Mouse (Mus musculus): ENCODE results near the gene Frmd8. TPM values are rescaled to one million over a fixed set of nuclear protein-coding genes. Genes with fewer than 3 reads are reported as not detected.

The Frmd8 gene
- 25.3 and 28.1 TPM in 2 replicates for polyA plus RNA-seq (2012; rRNA removed)

DNA sequence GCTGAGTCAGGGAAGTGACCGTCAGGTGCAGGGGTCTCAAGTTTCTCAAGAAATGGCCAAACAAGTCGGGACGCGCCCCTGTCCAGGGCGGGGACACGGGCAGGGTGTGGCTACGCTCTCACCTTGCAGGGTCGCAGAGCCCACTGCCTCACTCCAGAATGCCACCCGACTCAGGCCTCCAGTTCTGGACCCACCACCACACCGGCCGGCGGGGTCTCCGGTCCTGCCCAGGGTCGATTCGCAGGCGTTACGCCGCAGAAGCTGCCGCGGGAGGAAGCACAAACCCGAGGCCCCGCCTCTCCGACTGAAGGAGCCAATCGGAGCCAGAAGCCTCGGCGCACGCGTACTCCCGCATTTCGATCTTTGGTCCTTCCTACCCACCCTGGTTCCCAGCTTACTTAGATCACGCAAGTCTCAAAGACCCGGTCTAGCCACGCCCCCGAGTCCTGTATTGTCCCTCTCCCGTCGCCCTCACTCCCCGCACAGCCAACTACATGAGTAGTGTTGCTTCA lies at the start of gene Frmd8:
TSS of gene Frmd8 (minus strand) at position 306 of the 512 bp plus-strand sequence.
- no peaks in the 10 kb centered on the region for H3K27me3 ChIP-seq (ENCODE audit: control insufficient read depth, insufficient read depth, low read length)
- peaks cover 19% of the 10 kb centered on the region for H3K4me1 ChIP-seq (ENCODE audit: control insufficient read depth, insufficient read depth, low read length)
- H3K36me3 ChIP-seq (ENCODE audit: control insufficient read depth, insufficient read depth, low read length) = no peaks in the 10 kb centered on the region
- peak within 1 kb of the TSS; percentile 95 for H3K4me3 ChIP-seq (ENCODE audit: control insufficient read depth, low read depth, low read length)
- peak within 1 kb of the TSS; percentile 78 for H3K27ac ChIP-seq (ENCODE audit: control insufficient read depth, insufficient read depth, low read depth, low read length)
- TF ChIP-seq CTCF (IDR thresholded peaks at IDR 0.05; ENCODE audit: control insufficient read depth, insufficient read depth, insufficient replicate concordance, low read depth, low read length) (no peak), POLR2A (IDR thresholded peaks at IDR 0.05; ENCODE audit: control insufficient read depth, low read depth, low read length) (peak; percentile 84)

DNA sequence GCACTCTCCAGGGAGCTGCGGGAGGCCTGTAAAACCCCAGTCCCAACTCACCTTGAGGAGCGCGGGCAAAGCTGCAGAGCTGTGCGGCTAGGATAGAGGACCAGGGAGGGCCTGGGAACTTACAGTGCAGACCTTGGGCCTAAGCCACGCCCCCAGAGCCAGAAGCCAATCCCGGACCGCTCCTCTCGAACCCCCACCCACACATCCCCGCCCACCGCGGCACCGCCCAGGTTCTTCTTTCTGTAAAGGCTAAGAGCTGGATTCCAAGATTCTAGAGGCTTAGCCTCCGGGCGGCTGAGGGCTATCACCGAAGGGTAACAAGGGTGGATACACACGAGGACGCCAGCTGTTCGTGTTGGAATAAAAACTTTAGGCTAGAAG lies 49.6 kb upstream of the Frmd8 start, which contains the start of gene Cdc42ep2:
TSS of gene Cdc42ep2 (minus strand) at position 104 of the 381 bp plus-strand sequence.
- H3K4me3 ChIP-seq (ENCODE audit: control insufficient read depth, low read depth, low read length) = peak within 1 kb of the TSS; percentile 83
- TF ChIP-seq CTCF (IDR thresholded peaks at IDR 0.05; ENCODE audit: control insufficient read depth, insufficient read depth, insufficient replicate concordance, low read depth, low read length) (no peak), POLR2A (IDR thresholded peaks at IDR 0.05; ENCODE audit: control insufficient read depth, low read depth, low read length) (peak; percentile 53; the same call in 1 of the 2 replicates)
- H3K36me3 ChIP-seq (ENCODE audit: control insufficient read depth, insufficient read depth, low read length) = no peaks in the 10 kb centered on the region
- no peaks in the 10 kb centered on the region for H3K27me3 ChIP-seq (ENCODE audit: control insufficient read depth, insufficient read depth, low read length)
- H3K27ac ChIP-seq (ENCODE audit: control insufficient read depth, insufficient read depth, low read depth, low read length) = peak within 1 kb of the TSS; percentile 60
- H3K4me1 ChIP-seq (ENCODE audit: control insufficient read depth, insufficient read depth, low read length) = peaks cover 14% of the 10 kb centered on the region

DNA sequence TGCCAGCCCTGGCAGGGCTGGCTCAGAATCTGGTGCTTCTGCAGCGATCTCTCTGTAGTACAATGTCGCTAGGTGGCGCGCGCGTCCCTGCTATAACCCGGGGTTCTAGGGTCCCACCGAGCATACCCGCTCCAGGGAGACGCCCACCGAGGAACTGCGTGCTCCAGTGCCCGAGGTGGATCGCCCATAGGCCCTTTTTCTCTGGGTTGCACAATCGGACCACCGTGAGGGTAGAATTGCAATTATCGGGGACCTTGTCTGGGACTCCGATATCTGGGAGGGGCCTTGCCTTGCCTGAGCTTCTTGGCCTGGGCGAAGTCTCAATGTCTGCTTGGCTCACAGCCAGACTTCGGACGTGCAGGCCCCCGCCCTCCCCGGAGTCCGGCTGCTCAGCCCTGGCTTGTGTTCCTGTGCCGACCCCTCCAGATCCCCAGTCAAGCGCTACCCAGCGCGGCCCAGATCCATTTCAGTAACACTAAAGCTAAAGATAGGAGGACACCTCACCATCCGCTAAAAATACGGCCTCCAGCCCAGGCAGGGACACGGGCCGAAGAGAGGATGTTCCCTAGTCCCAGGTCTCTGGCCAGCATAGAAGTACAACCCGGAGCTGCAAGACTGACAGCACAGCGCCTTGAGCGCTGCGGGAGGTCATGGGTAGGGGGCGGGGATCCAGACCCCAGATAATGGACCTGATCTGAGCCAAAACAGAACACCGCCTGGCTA lies 49.1 kb upstream of the Frmd8 start:
- Histone ChIP-seq H3K4me3 (ENCODE audit: control insufficient read depth, low read depth, low read length) (peak overlapping the region; percentile 83), H3K27ac (ENCODE audit: control insufficient read depth, insufficient read depth, low read depth, low read length) (no peak overlapping the region; the same call in none of the 2 replicates), H3K27me3 (ENCODE audit: control insufficient read depth, insufficient read depth, low read length) (no peaks in the 10 kb centered on the region), H3K4me1 (ENCODE audit: control insufficient read depth, insufficient read depth, low read length) (peaks cover 14% of the 10 kb centered on the region), H3K36me3 (ENCODE audit: control insufficient read depth, insufficient read depth, low read length) (no peaks in the 10 kb centered on the region)
- TF ChIP-seq POLR2A (IDR thresholded peaks at IDR 0.05; ENCODE audit: control insufficient read depth, low read depth, low read length) = no peak
- TF ChIP-seq CTCF (IDR thresholded peaks at IDR 0.05; ENCODE audit: control insufficient read depth, insufficient read depth, insufficient replicate concordance, low read depth, low read length) = peak; percentile 70; the same call in 1 of the 2 replicates

DNA sequence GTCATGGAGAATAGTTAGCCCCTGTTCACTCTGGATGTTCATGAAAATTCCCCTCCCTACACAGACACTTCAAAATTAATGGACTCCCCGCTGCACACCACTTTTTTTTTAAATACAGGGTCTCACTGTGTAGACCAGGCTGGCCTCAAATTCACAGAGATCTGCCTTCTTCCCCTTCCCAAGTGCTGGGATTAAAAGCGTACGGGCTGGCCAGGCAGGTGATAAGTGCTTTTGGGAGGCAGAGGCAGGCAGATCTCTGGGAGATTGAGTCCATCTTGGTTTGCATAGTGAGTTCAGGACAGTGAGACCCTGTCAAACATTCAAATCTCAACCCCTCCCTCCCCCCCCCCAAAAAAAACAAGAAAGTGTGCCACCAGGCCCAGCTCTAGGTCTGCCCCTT lies 47.9 kb upstream of the Frmd8 start:
- TF ChIP-seq POLR2A (IDR thresholded peaks at IDR 0.05; ENCODE audit: control insufficient read depth, low read depth, low read length) (no peak), CTCF (IDR thresholded peaks at IDR 0.05; ENCODE audit: control insufficient read depth, insufficient read depth, insufficient replicate concordance, low read depth, low read length) (no peak)
- H3K4me1 ChIP-seq (ENCODE audit: control insufficient read depth, insufficient read depth, low read length) = peaks cover 14% of the 10 kb centered on the region
- no peaks in the 10 kb centered on the region for H3K27me3 ChIP-seq (ENCODE audit: control insufficient read depth, insufficient read depth, low read length)
- H3K4me3 ChIP-seq (ENCODE audit: control insufficient read depth, low read depth, low read length) = no peak overlapping the region
- no peaks in the 10 kb centered on the region for H3K36me3 ChIP-seq (ENCODE audit: control insufficient read depth, insufficient read depth, low read length)
- no peak overlapping the region for H3K27ac ChIP-seq (ENCODE audit: control insufficient read depth, insufficient read depth, low read depth, low read length)

DNA sequence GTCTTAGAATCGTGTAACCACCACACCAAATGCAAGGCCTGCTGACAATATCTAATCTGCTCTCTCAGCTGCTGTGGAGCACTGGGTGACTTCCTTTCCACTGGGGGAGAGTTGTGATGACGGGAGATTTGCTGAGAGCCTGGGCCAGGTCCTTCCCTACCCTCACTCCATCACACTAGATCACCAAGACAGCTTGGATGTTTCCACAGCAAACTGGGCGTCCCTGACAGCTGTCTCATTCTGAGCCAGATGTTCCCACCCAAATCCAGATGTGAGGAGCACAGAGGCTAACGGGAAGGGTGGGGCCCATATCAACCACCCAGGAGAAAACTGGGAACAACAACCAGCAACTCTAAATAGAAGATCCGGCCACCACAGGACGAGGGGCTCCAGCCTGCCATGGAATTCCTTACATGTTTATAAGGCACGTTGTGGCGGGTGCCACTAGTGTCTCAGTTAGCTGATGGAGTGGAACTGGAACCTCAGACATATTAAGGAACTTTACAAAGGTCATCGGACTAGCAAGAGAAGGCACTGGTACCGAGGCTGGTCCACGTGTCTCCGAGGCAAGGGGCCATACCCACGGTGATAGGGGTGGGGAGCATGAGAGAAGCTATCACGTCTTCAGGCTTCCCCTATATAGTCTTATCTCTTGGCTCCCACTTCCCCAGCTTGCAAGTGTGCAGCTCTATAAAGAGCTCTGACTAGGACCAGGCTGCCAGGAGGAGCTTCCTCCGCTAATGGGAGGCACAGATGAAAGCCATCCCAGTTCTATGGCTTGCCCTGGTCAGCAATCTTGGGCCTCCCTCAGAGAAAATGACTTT lies 47.3 kb upstream of the Frmd8 start:
- TF ChIP-seq POLR2A (IDR thresholded peaks at IDR 0.05; ENCODE audit: control insufficient read depth, low read depth, low read length) = no peak
- no peak for TF ChIP-seq CTCF (IDR thresholded peaks at IDR 0.05; ENCODE audit: control insufficient read depth, insufficient read depth, insufficient replicate concordance, low read depth, low read length)
- Histone ChIP-seq H3K36me3 (ENCODE audit: control insufficient read depth, insufficient read depth, low read length) (no peaks in the 10 kb centered on the region), H3K27me3 (ENCODE audit: control insufficient read depth, insufficient read depth, low read length) (no peaks in the 10 kb centered on the region), H3K4me3 (ENCODE audit: control insufficient read depth, low read depth, low read length) (no peak overlapping the region), H3K27ac (ENCODE audit: control insufficient read depth, insufficient read depth, low read depth, low read length) (no peak overlapping the region), H3K4me1 (ENCODE audit: control insufficient read depth, insufficient read depth, low read length) (peaks cover 14% of the 10 kb centered on the region)

- Histone ChIP-seq H3K27me3 (ENCODE audit: control insufficient read depth, insufficient read depth, low read length) (no peaks in the 10 kb centered on the region), H3K36me3 (ENCODE audit: control insufficient read depth, insufficient read depth, low read length) (no peaks in the 10 kb centered on the region), H3K4me3 (ENCODE audit: control insufficient read depth, low read depth, low read length) (no peak overlapping the region), H3K27ac (ENCODE audit: control insufficient read depth, insufficient read depth, low read depth, low read length) (no peak overlapping the region), H3K4me1 (ENCODE audit: control insufficient read depth, insufficient read depth, low read length) (peaks cover 14% of the 10 kb centered on the region)
- TF ChIP-seq POLR2A (IDR thresholded peaks at IDR 0.05; ENCODE audit: control insufficient read depth, low read depth, low read length) (no peak), CTCF (IDR thresholded peaks at IDR 0.05; ENCODE audit: control insufficient read depth, insufficient read depth, insufficient replicate concordance, low read depth, low read length) (no peak)
These were observed 46.6 kb upstream of the Frmd8 start for GRCm38 (mm10) chr19:5921715-5922114.

Measured in testis, adult 2 months (tissue).